Mouse (Mus musculus): ENCODE measurements around the gene Orm3.

Gene Orm3

GRCm38 (mm10) chr4:63402558-63402957, 46.6 kb downstream of the Orm3 start:
- no peak for DNase-seq (ENCODE audit: low spot score)

- DNase-seq (ENCODE audit: low spot score), result peak; percentile 80
Observed at GRCm38 (mm10) chr4:63403040-63403959, 47.3 kb downstream of the Orm3 start, which contains the start of gene Akna. TSS of gene Akna (minus strand) at chr4:63403354.

DNA sequence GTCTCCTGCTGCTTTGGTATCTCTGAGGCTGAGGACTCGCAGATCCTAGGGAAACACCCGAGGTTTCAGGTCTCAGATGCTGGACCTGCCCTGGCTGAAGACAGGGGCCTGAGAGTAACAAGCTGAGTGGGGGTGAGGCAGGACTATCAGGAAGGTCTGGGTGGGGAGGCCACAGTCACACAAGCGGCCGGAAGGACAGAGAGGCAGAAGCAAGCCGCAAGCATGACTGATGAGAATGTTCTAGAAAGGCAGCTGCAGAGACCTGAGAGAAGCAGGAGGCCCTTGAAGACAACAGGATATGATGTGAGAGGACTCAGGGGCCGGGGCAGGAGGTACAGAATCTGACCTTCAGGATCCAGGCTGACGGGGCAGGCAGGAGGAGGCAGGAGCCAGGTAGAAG, 48.2 kb downstream of the Orm3 start:
- no peak for DNase-seq (ENCODE audit: low spot score)

DNA sequence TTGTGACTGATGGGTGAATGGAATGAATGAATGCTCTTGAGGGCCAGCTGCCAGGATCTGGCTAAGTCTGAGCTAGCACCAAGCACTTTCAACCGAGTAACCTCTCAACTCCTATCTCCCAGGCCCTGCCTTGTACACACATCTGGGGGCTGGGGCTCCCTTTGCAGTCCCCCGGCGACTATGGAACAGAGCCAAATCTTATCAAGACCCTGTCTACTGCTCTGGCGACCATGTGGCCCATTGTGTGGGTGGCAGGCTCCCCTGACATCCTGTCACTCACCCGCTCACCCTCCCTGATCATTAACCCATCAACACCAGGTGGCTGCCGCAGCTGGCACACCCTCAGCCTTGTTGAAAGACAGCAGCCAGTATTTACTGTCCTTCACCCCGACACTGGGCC, 49.1 kb downstream of the Orm3 start:
- DNase-seq (ENCODE audit: low spot score), result no peak

DNA sequence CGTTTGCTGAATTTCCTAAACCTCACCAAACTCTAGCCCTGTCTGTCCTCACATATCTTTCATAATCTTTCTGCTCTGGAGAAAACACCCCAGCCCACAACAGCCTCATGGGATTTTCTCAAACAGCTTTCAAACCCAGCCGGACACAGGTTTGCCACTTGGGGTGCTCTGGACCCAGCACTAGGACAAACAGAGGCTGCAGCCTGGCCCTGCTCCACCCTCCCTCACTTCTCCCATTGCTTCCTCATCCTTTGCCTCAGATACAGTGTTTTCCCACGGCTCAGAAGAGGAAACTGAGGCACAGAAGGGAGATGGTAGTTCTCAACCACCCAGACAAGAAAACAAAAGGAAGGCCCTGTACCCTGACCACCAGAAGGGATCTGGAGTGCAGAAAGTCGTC, 49.7 kb downstream of the Orm3 start:
- DNase-seq (ENCODE audit: low spot score), result no peak

DNA sequence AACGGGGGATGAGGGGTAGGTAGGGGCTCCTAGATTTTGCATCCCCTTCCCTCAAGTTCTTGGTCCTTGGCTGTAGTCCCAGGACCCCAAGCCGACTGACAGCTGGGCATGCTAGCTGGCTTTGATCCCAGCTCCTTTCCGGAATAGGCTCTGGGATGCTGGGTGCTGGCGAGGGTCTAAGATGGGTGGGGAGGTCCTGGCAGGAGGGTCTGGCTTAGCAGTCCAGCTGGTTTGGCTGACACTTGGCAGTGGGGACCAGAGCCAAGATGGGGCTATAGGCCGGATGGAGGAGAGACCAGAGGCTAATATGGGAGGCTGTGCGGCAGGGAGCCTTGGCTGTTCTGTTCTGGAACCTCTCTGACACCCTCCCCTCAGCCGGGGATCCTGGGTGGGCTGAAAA, 52.3 kb downstream of the Orm3 start:
- no peak for DNase-seq (ENCODE audit: low spot score)

- peak; percentile 88 for DNase-seq (ENCODE audit: low spot score)
Observed at GRCm38 (mm10) chr4:63408649-63409048, 52.7 kb downstream of the Orm3 start.
